Mouse (Mus musculus) liver, adult (tissue): ENCODE measurements around the gene Ahcy.

Experiments used
- GATA4 ChIP-seq: IDR thresholded peaks from 2 replicates; pipeline ENCODE4 v1.6.1; 2014; ENCODE audit warnings: mild to moderate bottlenecking, low read length; ENCODE audit not compliant: insufficient replicate concordance

The Ahcy gene

GRCm38 (mm10) chr2:155081056-155081455, 6.8 kb upstream of the Ahcy start:
- no peak for TF ChIP-seq GATA4

GRCm38 (mm10) chr2:155080179-155080530, 5.9 kb upstream of the Ahcy start:
- TF ChIP-seq GATA4: no peak

GRCm38 (mm10) chr2:155079500-155080178, 5.3 kb upstream of the Ahcy start:
- TF ChIP-seq GATA4: no peak

- TF ChIP-seq GATA4: no peak
These were observed 1.4 kb upstream of the Ahcy start for GRCm38 (mm10) chr2:155075649-155076048.

GRCm38 (mm10) chr2:155074766-155075330, 551 bp upstream of the Ahcy start:
- no peak for TF ChIP-seq GATA4

- no peak for TF ChIP-seq GATA4
These were observed 950 bp downstream of the Ahcy start for GRCm38 (mm10) chr2:155073347-155073746.

GRCm38 (mm10) chr2:155072353-155073145, 1.7 kb downstream of the Ahcy start:
- no peak for TF ChIP-seq GATA4

GRCm38 (mm10) chr2:155071027-155071426, 3.3 kb downstream of the Ahcy start:
- no peak for TF ChIP-seq GATA4

GRCm38 (mm10) chr2:155057361-155057760, 16.9 kb downstream of the Ahcy start:
- TF ChIP-seq GATA4: no peak

GRCm38 (mm10) chr2:155056076-155056578, 18.2 kb downstream of the Ahcy start:
- TF ChIP-seq GATA4: no peak

- no peak for TF ChIP-seq GATA4
These were observed 19.6 kb downstream of the Ahcy start for GRCm38 (mm10) chr2:155054672-155055071.

- TF ChIP-seq GATA4: peak; percentile 67; the same call in 1 of the 2 replicates
These were observed 21.6 kb downstream of the Ahcy start for GRCm38 (mm10) chr2:155052681-155053080.

- no peak for TF ChIP-seq GATA4
These were observed 22.5 kb downstream of the Ahcy start for GRCm38 (mm10) chr2:155051622-155052351.

GRCm38 (mm10) chr2:155050504-155051236, 23.6 kb downstream of the Ahcy start:
- no peak for TF ChIP-seq GATA4

- TF ChIP-seq GATA4: no peak
These were observed 24.2 kb downstream of the Ahcy start for GRCm38 (mm10) chr2:155050108-155050503.
